Mouse (Mus musculus): ENCODE measurements around the gene S100a3.

DNA sequence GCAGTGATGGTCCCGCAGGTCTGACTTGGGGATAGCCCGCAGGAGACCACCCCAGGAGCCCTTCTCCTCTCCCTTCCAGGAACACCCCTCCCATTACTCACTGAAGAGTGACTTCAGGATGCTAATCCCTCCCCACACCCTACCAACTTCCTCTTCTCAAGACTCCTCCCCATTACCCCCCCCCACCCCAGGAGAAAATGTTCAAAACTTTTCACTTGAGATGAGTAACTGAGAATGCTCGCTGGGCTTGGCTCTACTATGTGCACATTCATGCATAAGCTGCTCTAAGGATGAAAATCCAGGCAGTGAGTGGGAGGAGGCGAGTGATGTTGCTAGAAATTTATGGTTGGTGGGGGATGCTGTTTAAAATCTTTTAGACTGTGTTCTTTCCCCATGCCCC is 51.7 kb downstream of the S100a3 start:
- TF ChIP-seq POLR2A (IDR thresholded peaks at IDR 0.05; ENCODE audit: low read depth, low read length) (no peak), CTCF (IDR thresholded peaks at IDR 0.05; ENCODE audit: extremely low read depth, insufficient read depth, insufficient read length, insufficient replicate concordance) (no peak)

Data from spleen, adult 2 months (tissue).